Mouse (Mus musculus) layer of hippocampus, adult 9-11 months (tissue): ENCODE measurements around the gene Gm11492.
A peak's percentile ranks its signal among the peaks of the same experiment; 100 is the strongest.

Experiments used
- DNase-seq: peaks from one replicate; pipeline ENCODE4 v3.0.0; 2022

Gm11492 gene

DNA sequence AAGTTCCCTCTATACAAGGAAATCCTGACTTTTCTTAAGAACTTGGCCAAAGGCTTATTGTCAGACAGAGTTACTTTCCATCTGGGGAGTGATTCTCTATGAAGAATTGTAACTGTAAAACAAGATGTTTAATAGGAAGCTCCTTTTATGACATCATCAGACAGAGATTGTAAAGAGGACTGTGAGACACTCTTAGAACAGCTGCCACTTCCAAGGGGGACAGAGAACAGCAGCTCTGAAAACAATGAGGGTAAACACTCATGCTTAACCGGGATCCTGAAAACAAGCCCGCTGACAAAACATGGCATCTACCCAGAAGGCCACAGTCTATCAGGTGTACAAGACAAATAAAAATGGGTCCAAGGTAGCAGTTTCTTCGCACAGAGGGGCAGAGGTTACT, at the start of gene Gm11492:
Gm11492 (plus strand) TSS at position 153 of the 400 bp plus-strand sequence.
- DNase-seq = no peak

DNA sequence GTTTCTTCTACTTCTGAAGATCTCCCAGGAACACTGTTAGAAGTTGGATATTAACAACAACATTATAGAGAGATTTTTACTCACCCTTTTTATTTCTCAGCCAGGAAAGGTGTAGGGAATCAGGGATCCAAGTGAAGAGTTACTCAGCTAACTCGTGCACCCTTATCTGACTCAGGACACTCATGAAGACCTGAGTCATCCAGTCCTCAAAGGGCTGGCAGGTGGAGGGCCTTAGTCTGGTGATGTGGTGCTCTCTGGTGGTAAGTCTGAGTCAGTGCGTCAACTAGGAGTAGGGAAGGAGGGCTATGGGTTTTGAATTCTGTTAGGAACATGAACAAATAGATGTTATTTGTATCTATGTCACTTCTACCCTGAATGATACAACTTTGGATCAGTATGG, 47.2 kb upstream of the Gm11492 start:
- DNase-seq = no peak

DNA sequence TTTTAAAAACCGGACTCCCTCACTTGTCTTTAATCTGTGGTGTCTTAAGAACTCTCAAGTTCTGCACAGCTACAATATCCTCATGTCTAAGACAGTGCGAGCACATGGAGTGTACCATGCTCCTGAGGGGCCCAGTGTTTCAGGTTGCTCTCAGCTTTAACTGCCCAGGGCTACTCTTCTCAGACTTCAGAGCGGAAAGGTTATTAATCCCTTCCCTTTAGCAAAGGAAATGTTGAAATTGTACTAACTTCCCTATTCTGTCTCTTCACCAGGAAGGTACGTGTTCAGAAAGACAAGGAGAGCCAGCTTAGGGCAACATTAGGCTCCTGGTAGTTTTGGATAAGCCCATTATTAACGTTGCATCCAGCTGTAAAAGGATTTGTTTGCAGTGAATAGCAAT, 43.0 kb upstream of the Gm11492 start:
- no peak for DNase-seq

DNA sequence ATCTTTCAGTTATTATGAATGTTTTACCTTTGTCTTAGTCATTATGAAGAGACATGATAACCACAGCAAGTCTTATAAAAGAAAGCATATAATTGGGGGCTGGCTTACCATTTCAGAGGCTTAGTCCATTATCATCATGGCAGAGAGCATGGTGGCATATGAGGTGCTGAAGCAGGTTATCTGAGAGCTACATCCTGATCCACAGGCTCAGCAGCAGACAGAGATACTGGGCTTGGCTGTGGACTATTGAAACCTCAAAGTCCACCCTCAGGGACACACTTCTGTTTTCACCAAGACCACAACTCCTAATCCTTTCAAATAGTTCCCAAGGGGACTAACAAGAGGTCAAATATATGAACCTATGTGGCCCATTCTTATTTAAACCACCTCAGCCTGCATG, 42.5 kb upstream of the Gm11492 start:
- no peak for DNase-seq

DNA sequence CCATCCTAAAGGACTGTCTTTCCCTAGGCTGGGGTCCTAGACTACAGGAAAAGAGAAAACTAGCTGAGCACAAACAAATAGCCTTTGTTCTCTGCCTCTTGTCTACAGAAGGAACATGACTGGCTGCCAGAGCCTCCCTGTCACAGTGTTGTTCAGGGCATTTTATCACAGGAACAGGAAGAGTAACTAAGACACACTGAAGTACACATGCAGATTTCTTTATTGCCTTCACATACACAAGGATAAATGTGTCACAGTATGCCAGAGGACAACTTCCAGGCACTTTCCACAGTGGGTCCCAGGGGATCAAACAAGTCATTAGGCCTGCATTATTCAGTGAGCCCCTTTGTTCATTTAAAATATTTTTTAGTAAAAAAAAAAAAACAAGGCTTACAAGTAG, 41.7 kb upstream of the Gm11492 start:
- no peak for DNase-seq

DNA sequence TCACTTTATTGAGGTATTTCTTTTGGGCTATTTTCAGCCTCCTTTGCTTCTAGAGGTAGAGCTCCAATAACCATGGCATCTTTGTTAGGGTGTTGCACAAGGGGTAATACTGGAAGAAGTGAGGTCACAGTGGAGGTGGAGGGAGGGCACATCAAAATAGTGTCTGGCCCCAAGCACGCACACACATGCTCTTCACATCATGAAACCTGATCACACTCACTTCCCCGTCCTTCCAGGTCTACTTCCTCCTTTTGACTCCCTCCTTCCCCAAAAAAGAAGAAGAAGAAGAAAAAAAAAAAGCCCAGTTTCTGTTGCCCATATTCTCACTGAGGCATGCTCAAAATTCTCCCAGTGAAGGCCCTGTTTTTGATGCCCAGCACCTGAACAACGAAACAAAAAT, 39.1 kb upstream of the Gm11492 start:
- DNase-seq = peak; percentile 18

DNA sequence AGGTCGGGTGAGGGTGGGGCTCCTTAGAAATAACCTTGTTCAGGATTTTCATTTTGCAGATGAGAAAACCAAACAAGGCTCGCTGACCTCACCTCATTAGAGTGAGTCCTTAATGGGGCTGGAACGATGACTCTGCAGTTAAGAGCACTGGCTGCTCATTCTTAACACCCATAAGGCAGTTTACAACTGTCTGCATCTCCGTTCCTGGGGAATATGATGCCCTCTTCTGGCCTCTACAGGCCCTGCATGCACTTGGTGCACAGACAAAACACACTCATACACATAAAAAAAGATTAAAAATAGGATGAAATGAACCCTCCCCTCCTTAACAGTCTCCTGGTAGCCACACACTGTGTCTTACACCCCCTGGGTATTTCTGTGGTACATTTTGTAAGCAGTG, 38.5 kb upstream of the Gm11492 start:
- no peak for DNase-seq

DNA sequence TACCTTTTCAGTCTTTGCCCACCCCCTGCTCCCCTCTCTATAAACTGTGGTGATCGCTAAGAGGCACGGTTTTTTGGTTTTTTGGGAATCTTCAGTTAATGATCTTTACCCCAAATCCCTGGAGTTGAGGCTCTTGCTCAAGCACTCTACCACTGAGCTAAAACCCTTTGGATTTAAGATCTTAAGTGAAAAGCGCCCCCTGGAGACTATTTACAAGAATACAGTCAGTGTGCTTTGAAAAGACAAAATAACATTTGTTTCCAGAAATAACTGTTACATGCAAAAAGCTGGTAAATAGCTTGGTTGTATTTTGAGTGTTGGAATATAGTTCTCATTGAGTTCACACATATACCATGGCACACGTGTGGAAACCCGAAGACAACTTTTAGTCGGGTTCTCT, 34.8 kb upstream of the Gm11492 start:
- DNase-seq = no peak

DNA sequence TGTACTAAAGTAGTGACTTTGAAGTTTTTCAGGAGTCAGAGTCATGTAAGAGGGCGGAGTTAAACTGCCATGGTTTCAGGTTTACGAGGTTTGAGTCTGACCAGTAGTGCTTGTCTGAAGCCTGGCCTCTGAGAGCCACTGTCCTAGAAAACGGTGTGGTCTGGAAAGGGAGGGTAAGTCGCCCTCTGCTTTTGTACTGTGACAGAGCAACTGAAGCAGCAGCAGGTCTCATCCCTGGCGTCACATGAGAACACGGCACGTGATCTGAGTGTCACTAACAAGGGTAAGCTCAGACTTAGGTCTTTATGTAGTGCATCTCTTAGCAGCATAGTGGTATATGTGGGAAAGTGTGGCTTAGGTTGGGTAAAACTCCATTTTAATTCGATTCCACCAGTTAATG, 24.2 kb upstream of the Gm11492 start:
- DNase-seq = no peak

DNA sequence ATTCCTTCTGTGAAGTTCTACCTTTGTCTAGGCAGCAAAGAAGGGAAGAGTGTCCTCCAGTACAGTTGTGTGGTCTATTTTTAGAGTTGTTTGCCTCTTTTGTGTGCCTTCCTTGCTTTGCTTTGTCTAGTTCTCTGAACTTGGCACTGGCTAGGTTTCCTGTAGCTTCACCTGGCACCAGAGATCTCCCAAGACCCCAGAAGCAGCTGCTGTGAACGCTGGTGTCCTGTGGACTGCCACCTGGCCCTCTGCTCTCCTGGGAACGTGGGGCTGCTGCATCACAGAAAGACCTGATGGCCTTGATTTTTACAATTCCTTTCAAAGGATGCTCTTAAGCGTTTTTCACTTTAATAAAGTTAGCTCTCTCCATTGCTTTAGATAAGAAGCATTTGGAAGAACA, 23.5 kb upstream of the Gm11492 start:
- DNase-seq = no peak

DNA sequence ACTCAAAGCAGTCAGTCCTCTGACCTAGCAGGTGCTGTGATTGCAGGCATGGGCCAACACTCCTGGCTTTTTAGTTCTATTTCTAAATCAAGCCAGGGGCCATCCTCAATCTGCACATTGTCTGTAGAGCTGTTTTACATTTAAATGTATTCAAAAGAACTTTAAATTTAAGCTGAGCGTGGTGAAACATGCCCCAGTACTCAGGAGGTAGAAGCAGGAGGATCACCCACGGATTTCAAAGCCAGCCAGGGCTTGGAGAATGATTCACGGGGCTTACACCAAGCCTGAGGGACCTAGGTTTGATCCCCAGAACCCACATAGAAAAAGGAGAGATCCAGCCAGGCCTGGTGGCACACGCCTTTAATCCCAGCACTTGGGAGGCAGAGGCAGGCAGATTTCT, 13.1 kb upstream of the Gm11492 start:
- no peak for DNase-seq

DNA sequence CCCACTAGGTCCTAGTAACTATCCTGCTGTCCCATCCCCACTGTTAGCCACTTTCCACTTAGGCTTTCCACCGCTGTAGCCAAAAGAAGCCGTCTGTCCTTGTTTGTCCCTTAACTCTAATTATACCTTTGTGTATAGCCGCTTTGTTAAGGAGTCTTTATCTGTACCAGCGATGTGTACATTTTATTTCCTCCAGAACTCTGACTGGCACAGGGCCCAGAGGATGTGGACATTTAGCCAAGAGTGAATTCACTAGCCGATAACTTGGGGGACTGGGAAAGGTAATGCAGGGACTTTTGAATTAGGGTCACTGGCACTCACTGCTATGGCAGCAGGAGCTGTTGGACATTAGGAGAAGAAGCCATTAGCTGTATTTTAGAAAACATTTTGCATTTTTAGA, 12.1 kb upstream of the Gm11492 start:
- DNase-seq = no peak

DNA sequence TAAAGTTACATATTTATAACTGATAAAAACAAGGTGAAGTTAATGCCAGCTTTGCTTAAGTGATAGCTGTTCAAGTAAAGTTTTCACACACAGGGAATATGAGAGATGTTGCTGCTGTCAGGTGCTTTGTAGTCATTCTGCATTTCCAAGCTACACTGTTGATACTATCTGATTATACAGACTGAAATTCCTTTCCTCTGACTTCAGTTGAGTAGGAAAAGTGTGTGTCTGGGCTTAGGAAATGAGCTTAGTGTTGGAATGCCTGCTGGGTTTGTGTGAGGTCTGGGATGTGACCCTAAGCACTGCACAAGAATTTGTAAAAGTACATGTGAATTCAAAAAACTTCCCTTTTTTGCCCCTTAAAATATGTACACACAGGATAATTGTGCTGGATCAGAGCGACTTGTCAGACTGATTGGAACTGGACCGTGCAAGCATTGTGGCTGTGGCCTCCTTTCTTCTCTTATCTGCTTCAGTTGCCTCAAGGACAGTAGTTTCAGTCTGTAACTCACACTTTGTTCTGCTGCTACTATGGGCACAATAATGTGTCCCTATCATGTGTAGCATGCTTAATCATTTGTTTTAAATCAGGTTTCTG, 11.2 kb upstream of the Gm11492 start:
- no peak for DNase-seq

DNA sequence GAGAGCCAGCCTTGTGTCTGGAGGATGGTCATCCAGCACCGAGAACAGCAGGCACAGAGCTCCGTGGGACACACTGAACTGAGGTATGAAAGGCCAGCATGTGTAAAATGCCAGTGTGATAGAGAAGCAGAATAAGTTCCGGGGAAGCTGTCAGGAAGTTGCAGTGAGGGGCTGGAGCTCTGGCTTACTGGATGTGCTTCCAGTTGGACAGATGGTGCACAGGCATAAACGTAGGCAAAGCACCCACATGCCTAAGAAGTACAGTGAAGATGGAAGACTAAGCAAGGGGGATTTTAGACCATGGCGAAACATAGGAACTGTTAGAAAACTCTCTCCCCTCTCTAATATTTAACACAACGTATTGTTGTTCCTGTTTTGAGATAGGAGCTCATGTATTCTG, 5.2 kb upstream of the Gm11492 start:
- DNase-seq = no peak

DNA sequence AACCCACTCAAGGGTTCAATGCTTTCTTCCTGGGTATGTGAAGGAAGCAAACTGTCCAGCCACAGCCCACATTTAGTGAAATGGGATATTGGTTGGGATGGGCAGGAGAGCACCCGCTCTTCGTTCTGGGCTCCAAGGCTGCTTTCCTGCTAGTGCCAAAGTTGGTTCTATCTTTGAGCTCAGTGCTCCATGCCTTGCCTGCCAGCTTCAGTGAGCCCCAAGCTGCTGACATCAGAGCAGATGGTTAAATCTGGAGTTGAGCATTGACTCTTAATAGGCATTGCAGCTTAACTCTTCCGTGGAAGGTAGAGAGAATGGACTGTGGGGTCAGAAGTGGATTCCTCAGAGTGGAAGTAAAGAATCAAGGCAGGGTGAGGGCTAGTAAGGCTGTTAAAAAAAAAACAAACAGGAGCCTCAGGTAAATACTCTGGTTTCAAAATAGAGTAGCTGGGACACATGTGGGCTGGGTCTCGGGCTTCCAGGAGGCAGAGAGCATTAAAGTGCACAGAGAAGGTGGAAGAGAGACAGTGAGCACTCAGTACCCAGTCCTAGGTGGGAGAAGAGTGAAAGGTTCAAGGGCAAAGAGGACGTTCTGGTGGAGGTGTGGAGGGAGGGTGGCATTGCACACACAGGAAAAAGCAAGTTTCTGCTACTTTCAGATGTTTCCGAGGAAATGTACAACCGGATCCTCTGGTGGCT, 2.0 kb downstream of the Gm11492 start, which contains the start of gene Sept4:
Sept4 (plus strand) TSS at position 649 of the 699 bp plus-strand sequence.
- DNase-seq = no peak

DNA sequence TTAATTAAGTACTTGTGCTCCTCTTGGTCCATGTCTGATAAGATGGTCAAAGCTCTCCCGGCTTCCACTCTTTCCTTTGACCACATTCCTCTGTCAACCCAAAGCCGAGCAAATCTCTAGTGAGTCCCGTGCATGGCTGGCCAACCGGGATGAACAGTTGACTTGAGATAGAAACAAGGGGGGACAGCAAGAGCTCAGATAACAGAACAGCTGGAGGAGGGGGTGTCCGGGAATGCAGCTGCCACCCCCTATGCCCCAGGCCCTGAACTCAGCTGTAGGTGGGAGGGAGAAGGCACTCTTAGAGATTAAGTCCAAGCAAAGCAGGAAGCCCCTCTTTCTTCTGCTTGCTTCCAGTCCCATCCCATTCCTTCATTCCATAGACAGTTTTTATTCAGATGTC, 4.3 kb downstream of the Gm11492 start:
- DNase-seq = no peak

DNA sequence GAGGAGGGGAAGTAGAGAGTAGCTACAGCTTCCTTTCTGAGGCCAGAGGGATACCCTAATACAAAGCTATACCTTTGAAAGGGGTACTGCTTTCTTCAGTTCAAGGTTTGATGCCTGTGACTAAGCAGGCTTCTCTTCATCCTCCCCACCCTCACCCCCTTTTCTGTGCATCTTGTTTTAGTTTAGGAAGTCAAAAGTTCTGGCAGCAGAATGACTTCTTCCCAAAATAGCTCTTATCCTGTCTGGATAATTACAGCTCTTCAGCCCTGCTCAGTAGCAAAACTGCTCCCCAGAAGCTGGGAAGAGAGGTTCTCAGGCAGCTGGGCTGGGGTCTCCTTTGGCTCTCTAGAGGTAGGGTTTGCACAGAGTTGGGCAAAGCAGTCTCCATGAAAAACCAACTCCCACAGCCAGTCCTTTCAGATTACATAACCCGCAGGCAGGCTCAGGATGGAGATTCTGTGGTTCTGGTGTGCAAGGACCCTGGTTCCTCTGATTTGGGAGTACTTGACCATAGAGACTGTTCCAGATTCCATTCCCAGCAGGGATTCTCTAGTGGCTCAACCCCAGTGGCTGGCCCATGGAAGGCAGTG, 5.0 kb downstream of the Gm11492 start:
- DNase-seq = no peak

DNA sequence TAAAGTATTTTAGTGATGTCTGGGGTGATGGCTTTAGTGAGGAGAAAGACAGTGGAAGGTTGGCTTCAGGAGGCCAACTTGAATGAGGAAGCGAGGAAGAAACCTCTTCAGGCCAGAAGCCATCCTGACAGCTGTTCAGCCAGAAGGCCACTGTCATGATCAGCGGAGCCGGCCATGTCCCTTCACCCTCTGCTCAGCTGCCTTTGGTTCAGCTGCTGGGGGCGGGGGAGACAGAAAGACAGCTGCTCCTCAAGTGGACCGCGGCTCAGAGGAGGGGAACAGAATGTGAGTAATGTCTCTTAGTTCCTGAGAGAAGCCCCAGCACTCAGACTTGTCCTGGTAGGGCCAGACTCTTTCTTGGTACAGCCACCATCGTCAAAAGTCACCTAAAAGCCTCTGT, 7.3 kb downstream of the Gm11492 start:
- no peak for DNase-seq

DNA sequence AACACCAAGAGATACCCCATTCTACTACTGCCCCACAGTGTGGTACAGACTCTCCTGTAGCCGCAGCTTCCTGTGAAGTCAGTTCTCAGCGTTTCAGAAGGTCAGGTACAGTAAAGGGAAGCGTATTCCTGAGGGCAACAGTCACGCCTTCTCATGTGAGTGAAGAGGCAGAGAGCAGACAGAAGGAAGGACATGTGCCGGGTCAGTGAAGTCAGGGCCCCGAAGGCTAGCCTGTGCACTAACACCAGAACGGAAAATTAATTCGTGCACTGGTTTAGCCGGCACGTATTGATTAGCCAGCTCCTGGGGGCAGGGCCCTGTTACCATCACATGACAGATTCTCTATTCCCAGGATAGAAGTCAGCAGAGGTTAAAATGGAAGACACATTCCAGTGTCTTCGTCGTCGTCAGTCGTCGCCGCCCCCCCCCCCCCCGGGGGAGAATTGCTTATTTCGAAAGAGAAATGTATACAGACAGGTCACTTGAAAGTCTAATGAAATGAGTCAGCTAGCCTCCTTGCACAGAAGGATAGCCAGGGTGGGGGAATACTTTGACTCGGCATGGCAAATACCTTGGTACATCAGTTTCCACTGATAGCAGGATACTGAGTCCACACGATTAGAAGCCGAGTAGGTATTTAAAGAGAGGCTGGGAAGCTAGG, 8.2 kb downstream of the Gm11492 start:
- no peak for DNase-seq

DNA sequence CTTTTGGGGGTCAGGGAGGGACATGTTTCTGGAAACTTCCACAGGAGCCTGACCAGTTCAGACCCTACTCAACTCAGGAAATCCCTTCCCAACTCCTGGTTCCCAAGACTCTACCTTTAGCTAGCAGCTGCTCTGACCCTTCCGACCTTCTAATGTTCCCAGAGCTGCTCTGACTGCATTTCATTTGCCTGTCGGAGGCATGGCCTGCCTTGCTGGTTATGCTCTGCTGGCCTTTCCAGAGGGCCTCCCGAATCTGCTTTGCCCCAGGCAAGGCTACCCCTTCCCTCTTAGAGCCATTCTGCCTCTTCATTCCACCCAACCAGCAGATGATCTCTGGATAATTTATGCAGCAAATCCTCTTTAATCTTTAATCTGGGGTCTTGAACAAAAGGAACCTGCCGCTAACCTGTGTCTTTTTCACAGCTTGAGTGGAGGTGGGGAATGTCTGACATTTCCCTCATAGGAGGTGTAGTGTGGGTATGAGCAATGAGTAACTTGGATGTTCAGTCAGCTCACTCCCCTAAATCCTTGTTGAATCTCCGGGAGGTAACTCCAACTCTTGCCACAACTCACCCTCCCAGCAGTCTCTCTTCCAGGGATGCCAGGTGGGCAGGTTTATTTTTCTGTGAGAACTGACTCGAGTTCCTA, 11.3 kb downstream of the Gm11492 start:
- DNase-seq = no peak

DNA sequence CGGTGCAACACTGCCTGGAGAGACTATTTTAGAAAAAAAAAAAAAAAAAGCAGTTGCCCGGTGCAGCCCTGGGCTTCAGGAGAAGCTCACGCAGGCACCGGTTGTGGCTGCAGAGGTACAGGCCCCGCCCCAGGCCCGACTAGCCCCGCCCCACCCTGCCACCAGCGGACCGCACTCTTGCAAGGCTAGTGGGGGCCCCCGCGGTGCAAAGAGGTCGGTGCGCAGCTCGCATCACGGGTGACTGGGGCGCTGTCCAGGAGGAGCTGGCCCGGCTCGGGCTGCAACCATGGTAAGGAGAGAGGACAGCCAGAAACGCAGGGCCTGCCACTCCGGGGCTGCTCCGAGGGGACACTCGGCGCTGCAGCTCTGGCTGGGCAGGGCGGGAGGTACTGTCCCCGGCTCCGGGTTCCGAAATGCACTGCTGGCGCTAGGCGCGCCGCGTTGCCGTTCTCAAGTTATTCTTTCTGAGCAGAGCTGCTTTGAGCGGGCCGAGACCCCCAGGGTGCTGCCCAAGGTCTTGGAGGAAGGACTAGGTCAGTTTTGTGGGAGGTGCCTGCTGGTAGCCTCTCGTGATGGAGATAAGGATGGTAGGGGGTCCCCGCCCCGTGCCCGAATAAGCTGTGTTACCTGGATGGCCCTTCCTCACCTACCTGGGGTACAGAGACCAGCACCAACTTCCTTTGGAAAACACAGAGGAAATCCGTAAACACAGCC, 12.0 kb downstream of the Gm11492 start:
- DNase-seq = peak; percentile 73

DNA sequence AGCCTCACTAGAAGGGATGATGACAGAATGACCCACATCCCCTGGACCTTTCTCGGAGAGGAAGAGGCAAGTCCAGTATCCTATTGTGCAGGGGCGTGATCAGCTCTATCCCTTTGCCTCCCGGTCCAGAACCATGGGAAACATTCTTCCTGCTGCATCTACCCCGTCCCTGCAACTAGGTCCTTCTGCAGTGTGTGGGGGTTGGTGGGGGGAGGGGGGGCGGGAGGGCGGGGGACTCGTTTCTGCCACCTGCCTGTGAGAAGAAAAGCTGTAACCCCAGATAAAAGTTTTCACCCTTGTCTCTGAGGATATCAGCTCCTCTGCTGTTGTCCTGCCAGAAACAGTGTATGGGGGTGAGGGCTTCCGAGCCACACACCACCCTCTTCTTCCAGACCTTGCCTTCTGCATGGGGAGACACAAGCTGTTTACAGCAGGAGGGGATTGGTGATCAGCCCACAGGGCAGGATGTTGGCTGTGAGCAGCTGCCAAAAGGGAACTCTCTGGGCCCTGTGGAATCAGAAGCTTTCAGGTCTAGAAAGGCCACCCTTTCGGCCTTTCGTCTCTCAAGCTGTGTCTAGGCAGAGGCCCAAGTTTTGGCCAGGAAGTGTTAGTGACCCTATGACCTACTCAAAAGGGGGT, 12.6 kb downstream of the Gm11492 start:
- no peak for DNase-seq
